Mouse (Mus musculus) olfactory bulb, adult 2 months (tissue): ENCODE measurements around the gene Prpf39.

Experiments
- CTCF ChIP-seq: fragments of 200-500 bp; IDR thresholded peaks from 2 replicates; pipeline ENCODE4 v1.5.1; 2012; ENCODE audit warnings: low read depth, mild to moderate bottlenecking, low read length, moderate library complexity; ENCODE audit not compliant: insufficient read depth
- POLR2A ChIP-seq: fragments of 200-500 bp; IDR thresholded peaks from 2 replicates; pipeline ENCODE4 v1.6.1; 2012; ENCODE audit warnings: mild to moderate bottlenecking, low read depth, low read length, moderate library complexity; ENCODE audit not compliant: insufficient read depth

GRCm38 (mm10) chr12:65035839-65036189 lies 319 bp upstream of the Prpf39 start:
- no peak for TF ChIP-seq POLR2A
- TF ChIP-seq CTCF: no peak
